Mouse (Mus musculus) cerebral cortex, adult 2 months (tissue): ENCODE data around the gene Zfp462.

Source experiments
- WGBS: fragments of 180-500 bp; shearing (Covaris S2); methylation state at CpG from one replicate; pipeline ENCODE4 v1.1.7; 2018; 5-methylcytosine and 5-hydroxymethylcytosine counted together

Gene Zfp462

DNA sequence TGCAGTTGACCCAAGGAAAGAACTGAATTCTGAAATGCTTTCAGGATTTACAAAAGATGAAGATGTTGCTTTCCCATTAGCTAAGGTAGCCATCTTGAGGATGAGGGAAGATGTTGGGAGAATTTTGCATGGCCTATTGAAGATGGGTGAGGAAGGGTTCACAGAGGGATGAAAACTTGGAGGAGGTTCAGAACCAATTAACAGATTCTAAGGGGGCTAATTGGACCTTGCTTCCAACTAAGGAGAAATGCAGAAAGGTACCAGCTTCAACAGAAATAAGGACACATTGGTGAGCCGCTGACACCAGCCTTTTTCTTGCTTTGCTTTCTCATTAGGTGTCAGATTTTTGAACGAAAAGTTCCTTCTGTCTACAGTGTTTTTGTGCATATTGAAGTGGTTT, 6.0 kb downstream of the Zfp462 start:
- 42% methylated on average over 2 of the region's 2 CpGs for WGBS

- WGBS = 71% methylated on average over 9 of the region's 9 CpGs
These were observed 9.0 kb downstream of the Zfp462 start for GRCm38 (mm10) chr4:54953657-54954395.

DNA sequence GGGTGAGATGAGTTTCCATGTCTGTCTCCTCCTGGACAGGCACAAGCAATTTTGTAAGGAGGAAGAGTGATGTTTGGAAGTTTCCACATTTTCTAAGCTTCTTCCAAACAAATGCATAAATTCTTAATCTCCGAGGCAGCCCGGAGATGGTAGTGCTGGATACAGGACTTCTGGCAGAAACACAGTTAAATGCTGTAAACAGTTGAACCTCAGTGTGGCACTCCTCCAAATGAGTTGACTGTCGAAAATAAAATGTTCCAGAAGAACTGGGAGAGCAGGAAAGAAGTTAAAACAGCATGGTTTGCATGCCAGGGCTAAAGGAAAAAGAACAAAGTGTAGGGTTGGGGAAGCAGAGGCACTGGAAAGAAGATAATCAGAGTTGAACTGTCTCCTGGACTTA, 9.6 kb downstream of the Zfp462 start:
- WGBS = 34% methylated on average over 3 of the region's 3 CpGs

GRCm38 (mm10) chr4:54960776-54961175, 15.9 kb downstream of the Zfp462 start:
- 63% methylated on average over 4 of the region's 4 CpGs for WGBS

DNA sequence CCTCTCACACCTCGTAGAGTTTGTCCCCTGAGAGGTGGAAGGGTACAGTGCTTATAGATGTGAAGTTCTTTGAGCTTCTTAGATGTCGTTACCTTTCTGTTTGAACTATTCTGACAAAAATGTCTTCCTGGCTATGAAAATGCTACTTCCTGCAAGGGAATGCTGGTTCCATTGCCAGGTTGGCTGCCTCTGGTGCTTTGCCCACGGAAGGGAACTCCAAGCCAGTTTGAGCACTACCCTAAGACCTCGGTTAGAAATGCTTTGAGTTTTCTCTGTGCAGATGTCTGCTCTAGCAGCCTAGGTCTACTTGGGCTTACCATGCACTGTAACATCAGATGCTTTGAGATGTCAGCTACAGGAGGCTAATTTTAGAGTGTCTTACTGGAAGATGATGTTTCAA, 17.3 kb downstream of the Zfp462 start:
- WGBS = 72% methylated on average over 4 of the region's 4 CpGs

DNA sequence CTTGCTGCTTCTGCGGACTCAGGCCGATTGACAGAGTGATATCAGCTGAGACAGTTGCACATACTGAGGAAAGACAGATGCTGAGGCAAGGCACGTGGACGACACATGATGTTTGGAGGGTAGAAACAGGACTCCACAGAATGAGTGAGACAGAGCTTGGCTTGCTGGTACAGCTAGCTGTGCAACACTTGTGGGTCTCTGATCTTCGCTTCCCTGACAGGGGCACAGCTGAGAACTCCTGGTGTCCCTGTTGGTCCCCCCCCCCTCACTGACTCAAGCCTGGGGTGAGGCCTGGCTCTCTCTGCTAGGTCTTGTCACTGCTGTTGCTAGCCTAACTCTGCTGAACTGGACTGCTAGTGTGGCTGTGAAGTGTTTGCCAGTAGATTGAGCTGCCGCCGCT, 18.7 kb downstream of the Zfp462 start:
- WGBS = 77% methylated on average over 7 of the region's 7 CpGs

- WGBS = 84% methylated on average over 9 of the region's 9 CpGs
These were observed 20.4 kb downstream of the Zfp462 start for GRCm38 (mm10) chr4:54965169-54965695.

DNA sequence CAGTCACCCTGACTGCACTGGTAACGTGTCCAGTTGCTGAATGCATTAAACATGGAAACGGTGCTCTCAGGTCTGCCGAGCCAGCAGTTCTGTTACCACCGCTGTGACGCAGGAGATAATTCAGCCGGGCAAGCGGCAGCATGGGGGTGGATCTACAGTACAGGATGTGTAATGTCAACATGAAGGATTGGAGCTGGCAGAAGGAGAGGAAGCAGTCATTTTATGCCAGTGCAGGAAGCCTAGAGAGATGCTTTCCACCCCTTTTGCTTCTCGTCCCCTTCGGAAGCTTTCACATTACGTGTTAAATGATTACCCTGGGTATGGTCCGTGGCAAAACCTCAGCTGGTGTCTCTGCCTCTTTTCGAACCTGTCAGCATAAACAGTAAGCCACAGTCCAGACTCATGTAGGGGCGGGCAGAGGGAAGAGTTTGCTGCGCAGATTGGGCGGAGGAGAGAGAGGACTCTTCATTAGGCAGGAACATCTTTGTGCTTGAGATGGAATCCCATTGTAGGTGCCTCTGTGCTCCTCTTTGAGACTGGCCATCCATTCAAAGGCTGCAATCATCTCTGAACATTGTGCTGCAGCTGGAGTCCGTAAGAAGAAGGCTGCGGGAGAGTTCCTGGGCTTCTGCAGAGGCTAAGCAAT, 21.4 kb downstream of the Zfp462 start:
- 17% methylated on average over 17 of the region's 17 CpGs for WGBS

DNA sequence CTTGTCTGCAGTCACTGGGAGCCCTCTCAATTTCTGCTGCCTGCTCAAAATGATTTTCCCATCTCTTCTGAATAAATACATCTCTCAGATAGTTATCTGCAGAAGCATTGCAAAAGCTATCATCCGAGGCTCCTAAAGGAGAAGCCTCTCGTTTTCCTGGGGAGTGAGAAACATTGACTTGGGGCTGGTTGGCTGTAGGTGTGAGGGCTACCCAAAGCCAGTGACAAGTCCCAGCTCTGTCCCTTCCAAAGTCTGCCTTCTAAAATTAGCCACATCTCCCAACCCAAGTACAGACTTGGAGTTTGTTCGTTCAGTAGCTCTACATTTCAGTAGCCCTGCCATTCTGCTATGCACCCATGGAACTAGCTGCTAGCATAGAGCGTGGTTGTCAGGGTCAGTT, 22.3 kb downstream of the Zfp462 start:
- 68% methylated on average over 4 of the region's 4 CpGs for WGBS

- WGBS = 71% methylated on average over 5 of the region's 5 CpGs
These were observed 22.9 kb downstream of the Zfp462 start for GRCm38 (mm10) chr4:54967721-54968120.

DNA sequence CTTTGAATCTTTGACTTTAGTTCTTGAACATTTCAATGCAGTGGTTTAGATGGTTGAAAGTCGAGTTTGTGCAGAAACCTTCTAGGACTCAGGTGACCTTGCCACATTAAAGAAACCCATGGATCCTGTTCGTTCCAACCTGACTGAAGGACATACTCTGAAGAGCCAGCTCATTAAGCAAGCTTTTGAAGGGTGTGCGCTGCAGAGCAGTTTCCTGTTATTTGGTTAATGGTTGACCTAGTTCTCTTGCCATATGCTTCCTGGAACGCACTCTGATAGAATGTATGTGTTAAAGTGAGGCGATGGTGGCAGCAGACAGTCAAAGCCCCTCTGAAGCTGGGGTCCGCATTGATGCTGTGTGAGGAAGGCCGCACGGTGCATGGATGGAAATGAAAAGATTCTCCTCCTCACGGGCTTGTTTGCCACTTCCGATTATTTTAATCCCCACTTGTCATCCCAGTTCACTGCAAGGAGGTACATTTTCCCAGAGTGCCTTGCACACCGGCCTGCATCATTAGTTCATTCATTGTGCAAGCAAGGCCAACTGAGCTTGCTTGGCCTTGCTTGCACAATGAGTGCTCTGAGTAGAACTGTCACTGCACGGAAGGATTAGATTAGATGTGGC, 24.9 kb downstream of the Zfp462 start:
- 85% methylated on average over 12 of the region's 12 CpGs for WGBS

GRCm38 (mm10) chr4:54971386-54971785, 26.5 kb downstream of the Zfp462 start:
- 89% methylated on average over 3 of the region's 3 CpGs for WGBS

DNA sequence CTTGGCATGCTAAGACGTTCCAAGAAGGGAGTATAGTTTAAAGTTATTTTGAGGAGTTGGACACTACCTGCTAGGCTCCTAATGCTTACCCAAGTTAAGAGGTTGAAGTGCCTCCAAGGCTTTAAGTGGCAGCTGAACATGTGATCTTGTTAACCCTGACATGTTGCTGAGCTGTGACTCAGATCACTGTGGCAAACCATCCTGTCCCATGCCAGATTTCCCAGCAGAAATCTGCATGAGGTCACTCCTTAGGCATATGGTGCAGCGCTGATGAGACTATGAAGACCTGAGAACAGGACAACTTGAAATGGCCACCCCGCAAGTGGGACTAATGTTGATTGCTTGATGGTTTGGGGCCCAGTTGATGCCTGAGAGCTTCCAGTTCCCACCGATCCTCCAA, 27.2 kb downstream of the Zfp462 start:
- 96% methylated on average over 4 of the region's 4 CpGs for WGBS

GRCm38 (mm10) chr4:54972827-54973560, 28.1 kb downstream of the Zfp462 start:
- 47% methylated on average over 8 of the region's 8 CpGs for WGBS

DNA sequence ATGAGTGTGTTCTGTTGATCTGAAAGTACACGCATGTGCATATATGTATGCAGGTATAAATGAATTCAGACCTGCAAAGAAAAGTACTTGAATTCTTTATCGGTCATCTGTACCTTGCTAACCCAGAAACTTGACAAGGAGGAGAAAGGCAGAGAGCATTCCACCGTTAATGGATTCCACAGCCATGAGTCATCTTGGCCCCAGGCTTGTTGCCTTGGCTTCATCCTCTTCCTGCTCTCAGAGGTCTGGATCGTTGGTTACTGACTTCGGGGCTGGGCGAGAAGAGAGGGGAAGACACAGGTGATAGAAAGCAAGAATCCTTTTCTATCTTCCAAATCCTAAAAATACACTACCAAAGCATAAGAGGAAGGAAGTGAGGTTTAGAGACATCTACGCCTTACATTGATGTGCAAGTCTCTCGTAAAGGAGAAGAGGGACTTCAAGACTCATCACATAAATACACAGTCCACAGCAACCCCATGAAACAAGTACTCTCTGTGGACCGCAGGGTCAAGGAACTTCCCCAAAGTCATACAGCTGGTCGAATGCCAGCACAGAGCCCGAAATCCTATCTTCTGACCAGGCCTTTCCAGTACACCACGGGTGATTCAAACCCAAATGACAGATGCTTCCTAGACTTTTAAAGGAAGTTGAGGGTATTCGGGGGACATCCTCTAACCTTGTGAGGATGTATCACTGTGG, 35.1 kb downstream of the Zfp462 start:
- 64% methylated on average over 13 of the region's 13 CpGs for WGBS

DNA sequence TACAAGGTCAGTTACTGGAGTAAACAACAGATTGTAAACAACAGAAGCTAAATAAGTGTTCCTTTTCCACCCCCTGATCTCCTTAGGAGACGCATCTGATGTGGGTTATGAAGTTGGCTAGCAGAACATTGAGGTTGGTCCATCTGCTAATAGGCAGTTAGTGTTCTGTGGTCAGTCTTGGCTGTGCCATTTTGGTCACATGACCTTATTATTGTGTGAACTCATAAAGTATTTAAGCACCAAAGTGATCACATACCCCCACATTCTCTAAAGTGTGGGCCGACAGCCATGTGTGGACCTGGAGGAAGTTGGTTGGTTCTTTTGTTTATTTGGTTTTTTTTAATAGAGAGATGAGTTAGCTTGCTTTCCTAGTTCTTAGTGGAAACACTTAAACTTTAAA, 39.7 kb downstream of the Zfp462 start:
- 80% methylated on average over 2 of the region's 2 CpGs for WGBS

DNA sequence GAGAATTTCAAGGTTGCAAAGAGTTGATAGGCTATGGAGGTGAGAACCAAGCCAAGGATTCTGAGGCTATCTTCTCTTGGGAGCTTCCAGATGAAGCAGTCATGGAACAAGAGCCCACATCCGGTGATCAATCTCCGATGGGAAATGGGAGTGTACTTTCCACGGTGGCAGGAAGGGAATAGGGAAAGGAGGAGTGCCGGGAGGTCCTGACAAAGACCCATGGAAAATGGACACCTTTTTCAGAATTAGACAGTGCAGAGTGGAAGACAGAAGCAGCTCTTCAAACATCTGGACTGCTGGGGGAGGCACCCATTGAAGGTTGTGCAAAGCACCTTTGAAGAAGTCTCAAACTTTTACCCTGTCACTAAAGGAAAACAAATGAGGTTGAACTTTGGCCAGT, 41.8 kb downstream of the Zfp462 start:
- 87% methylated on average over 4 of the region's 4 CpGs for WGBS

DNA sequence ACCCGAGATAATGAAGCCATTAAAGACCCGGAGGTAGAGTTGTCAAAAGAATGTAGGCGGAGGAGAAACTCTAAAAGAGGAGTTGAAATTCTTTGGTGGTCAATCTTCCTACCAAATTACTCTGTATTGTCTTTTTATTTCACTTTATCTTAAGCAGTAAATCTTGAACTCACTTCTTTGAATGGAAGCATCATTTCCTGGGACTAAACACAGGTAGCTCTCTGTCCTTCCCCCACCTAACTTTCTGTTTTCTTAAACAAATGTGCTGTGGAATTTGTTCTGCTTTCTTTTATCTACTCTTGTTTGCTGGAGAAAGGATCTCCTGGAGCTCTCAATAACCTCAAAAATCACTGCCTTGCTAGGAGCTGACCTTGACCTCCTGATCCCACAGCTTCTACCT, 42.4 kb downstream of the Zfp462 start:
- 68% methylated on average over 3 of the region's 3 CpGs for WGBS

GRCm38 (mm10) chr4:54987926-54988325, 43.1 kb downstream of the Zfp462 start:
- WGBS = 81% methylated on average over 1 of the region's 1 CpGs

DNA sequence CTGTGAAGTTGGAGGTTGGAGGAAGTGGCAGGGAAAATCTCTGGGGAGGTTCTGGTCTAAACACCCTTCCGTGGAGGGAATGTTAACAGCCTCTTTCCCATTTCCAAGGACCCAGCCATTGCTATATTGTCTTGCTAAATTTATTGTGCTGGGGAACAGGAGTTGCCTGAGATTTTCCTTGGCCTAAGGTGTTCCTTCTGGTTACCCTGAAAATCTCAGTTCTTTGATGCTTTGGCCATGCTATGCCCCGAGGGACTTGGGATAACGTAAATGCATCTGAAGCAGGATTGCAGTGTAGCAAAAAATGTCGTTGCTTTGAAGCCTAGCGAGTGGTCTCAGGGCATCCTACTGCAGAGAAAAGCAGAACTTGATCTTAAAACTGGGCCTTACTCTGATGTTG, 47.1 kb downstream of the Zfp462 start:
- WGBS = 86% methylated on average over 5 of the region's 5 CpGs

DNA sequence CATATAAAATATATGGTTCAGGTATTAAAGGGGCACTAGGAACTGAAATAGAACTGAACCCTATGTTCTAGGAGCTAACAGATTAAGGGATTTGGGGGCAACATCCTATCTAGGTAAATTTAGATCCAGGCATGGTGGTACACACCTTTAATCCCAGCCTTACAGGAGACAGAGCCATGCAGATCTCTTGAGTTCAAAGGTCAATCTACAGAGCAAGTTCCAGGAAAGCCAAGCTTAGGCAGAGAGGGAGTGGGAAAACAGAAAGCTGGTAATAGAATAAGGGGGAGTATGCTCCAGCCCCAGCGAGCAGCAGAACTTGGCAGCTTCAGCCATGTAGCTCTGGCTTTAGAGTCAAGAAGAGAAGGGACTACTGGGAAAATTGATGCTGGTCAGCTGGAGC, 50.4 kb downstream of the Zfp462 start:
- WGBS = 37% methylated on average over 1 of the region's 1 CpGs

DNA sequence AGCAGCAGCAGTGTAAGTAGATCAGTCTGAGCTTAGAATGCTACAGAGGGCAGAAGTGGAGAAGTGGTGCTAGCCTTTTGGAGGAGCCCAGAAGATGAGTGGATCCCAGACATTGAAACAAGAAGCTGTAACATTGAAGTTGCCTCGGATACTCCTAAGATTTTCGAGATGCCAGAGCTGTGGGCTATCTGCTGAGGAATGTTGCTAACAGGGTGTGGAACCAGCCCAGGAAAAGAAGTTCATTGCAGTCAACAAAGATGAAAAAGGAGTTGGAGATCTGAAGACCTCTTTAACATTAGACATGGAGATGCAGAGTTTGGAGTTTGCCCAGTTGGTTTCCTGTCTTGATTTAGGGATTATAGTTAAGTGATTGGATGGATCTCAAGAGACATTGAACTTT, 51.2 kb downstream of the Zfp462 start:
- WGBS = 76% methylated on average over 2 of the region's 2 CpGs
